Mouse (Mus musculus) left cerebral cortex, adult 11 months (tissue): ENCODE data around the gene Aym1.
A peak's percentile ranks its signal among the peaks of the same experiment; 100 is the strongest.
"Not testable (repeated sequence)": the region's sequence is repeated elsewhere in the genome, so short reads cannot be mapped to it uniquely, and the experiment has no call there.

Source experiments
- DNase-seq: peaks from one replicate; pipeline ENCODE4 v3.0.0; 2022; ENCODE audit warnings: low spot score

Gene Aym1

GRCm38 (mm10) chr5:113352636-113353035 is 4.5 kb upstream of the Aym1 start:
- no peak for DNase-seq

DNA sequence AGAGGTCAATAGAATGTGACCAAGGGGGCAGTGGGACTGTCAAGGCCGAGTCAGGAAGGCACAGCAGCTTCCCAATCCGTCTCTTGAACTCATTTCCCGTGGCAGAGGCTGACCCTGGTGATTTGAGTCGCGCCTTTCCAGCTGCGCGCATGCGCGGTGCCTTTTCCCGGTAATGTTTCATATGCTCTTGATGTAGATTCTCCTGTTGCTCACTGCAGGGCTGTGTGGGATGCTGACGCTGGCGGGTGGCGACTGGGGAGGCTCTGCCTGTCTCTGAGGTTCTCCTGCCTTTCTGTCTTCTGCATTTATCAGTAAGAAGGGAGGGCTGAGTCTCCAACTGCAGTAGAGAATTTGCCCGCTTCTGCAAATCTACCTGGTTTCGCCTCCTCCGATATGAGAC is 2.8 kb upstream of the Aym1 start:
- DNase-seq, result peak; percentile 54

DNA sequence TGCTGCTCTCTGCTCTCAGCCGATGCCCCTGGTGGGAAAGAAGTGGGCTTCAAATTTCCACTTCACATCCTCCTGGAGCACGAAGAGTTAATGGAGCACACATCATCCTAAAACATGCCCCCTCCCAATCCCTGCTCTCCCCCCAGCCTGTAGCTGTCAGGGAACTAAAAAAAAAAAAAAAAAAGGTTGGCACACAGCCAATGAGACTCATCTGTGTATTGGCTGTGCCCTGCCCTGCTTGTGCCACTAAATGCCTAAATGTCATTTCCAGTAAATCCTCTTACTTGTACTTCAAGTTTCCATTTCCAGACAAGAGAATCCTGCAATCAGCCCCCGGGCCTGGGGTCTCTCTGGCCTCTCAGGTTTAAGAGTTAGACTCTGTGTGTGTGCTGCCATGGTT is 562 bp downstream of the Aym1 start:
- DNase-seq, result no peak

GRCm38 (mm10) chr5:113358833-113359232 is 1.7 kb downstream of the Aym1 start:
- no peak for DNase-seq

GRCm38 (mm10) chr5:113361283-113361682 is 4.2 kb downstream of the Aym1 start:
- DNase-seq, result no peak

GRCm38 (mm10) chr5:113362258-113362996 is 5.3 kb downstream of the Aym1 start:
- DNase-seq, result no peak

- DNase-seq, result no peak
Measured at GRCm38 (mm10) chr5:113363177-113363576, 6.1 kb downstream of the Aym1 start.

- DNase-seq, result peak; percentile 76
Measured at GRCm38 (mm10) chr5:113365921-113366320, 8.8 kb downstream of the Aym1 start.

DNA sequence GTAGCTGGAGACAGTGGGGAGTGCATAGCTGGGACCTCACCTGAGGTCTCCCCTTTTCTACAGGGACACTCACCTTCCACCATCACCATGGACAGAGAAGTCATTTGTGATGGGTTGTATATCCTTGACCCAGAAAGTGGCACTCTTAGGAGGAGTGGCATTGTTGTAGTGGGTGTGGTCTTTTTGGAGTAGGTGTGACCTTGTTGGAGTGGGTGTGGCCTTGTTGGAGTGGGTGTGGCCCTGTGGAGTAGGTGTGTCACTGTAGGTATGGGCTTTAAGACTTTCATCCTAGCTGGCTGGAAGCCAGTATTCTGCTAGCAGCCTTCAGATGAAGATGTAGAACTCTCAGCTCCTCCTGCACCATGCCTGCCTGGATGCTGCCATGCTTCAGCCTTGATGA is 10.6 kb downstream of the Aym1 start:
- DNase-seq, result not testable (repeated sequence)

GRCm38 (mm10) chr5:113369262-113369868 is 12.3 kb downstream of the Aym1 start:
- DNase-seq, result no peak

DNA sequence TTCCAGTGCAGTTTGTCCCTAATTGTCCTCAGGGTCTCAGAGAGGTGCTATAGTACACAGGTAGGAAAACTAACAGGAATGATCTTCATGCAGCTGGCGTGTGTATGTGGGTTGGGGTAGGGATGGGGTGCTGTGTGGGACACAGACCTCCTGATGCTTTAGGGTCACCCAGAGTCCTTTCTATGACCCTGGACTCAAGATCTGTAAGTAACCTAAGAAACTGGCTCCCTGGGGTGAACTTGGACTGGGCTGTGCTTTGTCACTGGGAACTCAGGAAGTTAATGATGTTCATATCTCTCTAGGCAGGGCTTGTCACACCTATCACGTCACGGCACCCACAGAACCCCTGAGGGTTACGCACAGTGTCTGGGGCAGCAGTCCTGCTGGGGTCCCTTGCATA is 15.4 kb downstream of the Aym1 start:
- no peak for DNase-seq

- DNase-seq, result peak; percentile 58
Measured at GRCm38 (mm10) chr5:113372995-113373950, 16.2 kb downstream of the Aym1 start.

DNA sequence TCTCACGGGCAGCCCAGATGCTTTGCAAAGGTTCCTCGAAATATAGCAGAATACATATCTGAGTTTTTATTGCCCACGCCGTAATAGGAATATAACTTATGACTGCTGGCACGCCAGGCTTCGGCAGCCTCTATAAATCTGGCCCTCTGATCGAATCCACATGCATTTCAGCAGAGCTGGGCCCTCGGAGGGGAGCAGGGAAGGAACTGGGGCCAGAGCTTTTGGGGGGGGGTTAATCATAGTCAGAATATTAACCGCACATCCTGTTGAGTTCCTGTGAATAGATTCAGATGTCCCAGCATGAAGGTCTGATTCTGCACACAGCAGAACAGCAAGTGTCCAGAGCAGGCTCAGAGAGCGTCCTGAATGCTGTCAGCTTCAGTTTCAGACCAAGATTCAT is 17.2 kb downstream of the Aym1 start:
- no peak for DNase-seq

DNA sequence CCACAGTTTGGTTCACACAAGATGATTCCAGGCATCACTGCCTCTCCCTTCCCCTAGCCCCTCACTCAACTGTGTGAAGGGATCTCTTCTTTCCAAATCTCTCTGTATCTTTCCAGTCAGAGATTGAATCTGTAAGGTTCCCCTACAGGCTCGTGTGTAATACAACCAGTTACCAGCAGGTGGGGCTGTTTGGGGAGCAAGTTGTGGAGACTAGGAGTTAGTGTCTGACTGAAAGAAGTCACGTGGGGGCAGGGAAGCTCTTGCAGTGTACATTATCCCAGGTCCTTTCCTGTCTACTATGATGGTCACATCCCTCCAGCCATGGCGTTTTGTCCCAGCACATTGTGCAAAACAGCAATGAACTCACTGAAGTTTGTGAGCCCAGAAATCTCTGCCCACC is 18.7 kb downstream of the Aym1 start:
- DNase-seq, result peak; percentile 48

DNA sequence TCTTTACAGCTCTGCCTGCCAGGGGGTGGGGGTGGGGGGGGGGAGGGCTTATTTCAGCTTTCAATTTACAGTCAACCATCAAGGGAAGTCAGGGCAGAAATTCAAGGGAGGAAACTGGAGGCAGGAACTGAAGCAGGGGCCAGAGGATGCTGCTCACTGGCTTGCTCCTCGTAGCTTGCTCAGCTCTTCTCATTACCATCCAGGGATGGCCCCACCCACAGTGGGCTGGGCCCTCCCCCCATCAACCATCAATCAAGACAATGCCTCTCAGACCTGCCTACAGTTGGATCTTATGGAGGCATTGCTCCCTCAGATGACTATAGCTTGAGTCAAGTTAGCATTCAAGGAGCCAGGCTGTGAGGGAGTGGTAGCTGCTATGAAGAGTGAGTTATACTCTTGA is 19.2 kb downstream of the Aym1 start:
- no peak for DNase-seq

GRCm38 (mm10) chr5:113379416-113379815 is 22.3 kb downstream of the Aym1 start:
- DNase-seq, result no peak

- DNase-seq, result no peak
Measured at GRCm38 (mm10) chr5:113380553-113380952, 23.5 kb downstream of the Aym1 start.

DNA sequence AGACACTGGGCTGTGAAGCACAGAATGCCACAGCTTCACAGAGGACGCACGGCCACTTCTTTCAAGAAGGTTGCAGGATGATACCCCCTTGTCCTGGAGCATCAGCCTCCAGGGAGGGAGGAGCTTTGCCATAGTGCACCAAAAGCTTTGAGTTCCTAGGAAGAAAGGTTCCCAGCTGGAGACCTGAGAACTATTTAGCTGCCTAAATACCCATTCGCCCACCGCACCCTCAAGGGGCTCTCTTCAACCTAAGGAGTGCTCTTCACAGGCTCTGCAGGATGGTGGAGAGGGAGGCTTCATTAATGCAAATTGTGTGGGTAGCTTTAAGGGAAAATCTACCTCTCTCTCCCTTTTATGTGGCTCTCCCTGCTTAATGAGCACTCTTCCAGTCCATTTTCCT is 25.5 kb downstream of the Aym1 start:
- no peak for DNase-seq

GRCm38 (mm10) chr5:113393766-113394165 is 36.7 kb downstream of the Aym1 start:
- DNase-seq, result peak; percentile 30

DNA sequence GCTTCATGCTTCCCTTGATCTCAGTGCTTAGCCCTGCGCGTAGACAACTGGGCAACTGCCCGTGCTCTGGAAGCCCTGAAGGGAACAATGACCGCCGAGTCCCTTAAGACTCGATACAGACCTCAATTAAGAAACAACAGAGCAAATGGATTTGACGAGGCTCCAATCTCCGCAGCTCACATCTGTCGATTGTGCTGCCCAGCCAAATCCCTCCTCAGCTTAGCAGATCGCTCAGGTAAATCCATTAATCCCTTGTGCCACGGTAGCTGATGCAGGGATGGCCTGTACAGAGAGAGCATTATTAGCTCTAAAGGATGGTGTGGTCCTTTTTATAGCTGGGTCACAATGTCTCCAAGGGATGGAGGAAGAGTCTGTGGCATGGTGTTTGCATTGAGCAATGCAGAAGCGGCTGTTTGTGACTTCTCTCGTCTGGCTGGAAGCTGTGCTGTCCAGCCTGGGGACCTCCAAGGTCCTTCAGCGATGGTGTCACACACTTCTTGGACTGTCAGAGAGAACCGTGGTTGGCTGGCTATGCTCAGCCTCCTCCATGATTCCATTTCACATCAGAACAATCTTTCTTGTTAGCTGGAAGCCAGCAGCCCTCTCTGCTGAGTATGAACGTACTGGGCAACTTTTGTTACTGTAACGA is 39.3 kb downstream of the Aym1 start:
- no peak for DNase-seq

GRCm38 (mm10) chr5:113397443-113398317 is 40.6 kb downstream of the Aym1 start:
- no peak for DNase-seq
